Mouse (Mus musculus) thymus, adult 2 months (tissue): ENCODE measurements around the gene Smu1. TPM values are rescaled to one million over a fixed set of nuclear protein-coding genes. Genes with fewer than 3 reads are reported as not detected.

Experiments
- DNase-seq: peaks from one replicate; pipeline ENCODE4 v3.0.0; 2021
- H3K27ac ChIP-seq: fragments of 200-500 bp; 2 replicates; pipeline ENCODE4 v1.5.1; 2012; ENCODE audit warnings: low read length, control low read depth; ENCODE audit not compliant: control insufficient read depth, insufficient read depth
- H3K27me3 ChIP-seq: fragments of 200-500 bp; 2 replicates; pipeline ENCODE4 v1.6.1; 2012; ENCODE audit warnings: mild to moderate bottlenecking, low read length, moderate library complexity, mixed read lengths; ENCODE audit not compliant: control insufficient read depth, insufficient read depth
- H3K36me3 ChIP-seq: fragments of 200-500 bp; 2 replicates; pipeline ENCODE4 v1.6.1; 2012; ENCODE audit warnings: mild to moderate bottlenecking, low read length, moderate library complexity; ENCODE audit not compliant: control insufficient read depth, insufficient read depth
- H3K4me1 ChIP-seq: fragments of 200-500 bp; replicated peaks from 2 replicates; pipeline ENCODE4 v1.6.1; 2012; ENCODE audit warnings: low read length; ENCODE audit not compliant: control insufficient read depth, insufficient read depth
- H3K4me3 ChIP-seq: fragments of 200-500 bp; 2 replicates; pipeline ENCODE4 v1.5.1; 2012; ENCODE audit warnings: mild to moderate bottlenecking, low read length, control low read depth, moderate library complexity; ENCODE audit not compliant: control insufficient read depth, insufficient read depth
- CTCF ChIP-seq: fragments of 200-500 bp; IDR thresholded peaks from 2 replicates; pipeline ENCODE4 v1.5.1; 2012; ENCODE audit warnings: mild to moderate bottlenecking, control low read depth, low read length, moderate library complexity, borderline replicate concordance; ENCODE audit not compliant: control insufficient read depth, poor library complexity, insufficient read depth; ENCODE audit errors: extremely low read depth
- POLR2A ChIP-seq: fragments of 200-500 bp; IDR thresholded peaks from 2 replicates; pipeline ENCODE4 v1.6.1; 2012; ENCODE audit warnings: mild to moderate bottlenecking, low read length, control low read depth, moderate library complexity; ENCODE audit not compliant: control insufficient read depth, poor library complexity, insufficient read depth; ENCODE audit errors: extremely low read depth
- WGBS: fragments of 180-500 bp; shearing (Covaris S2); methylation state at CpG from one replicate; pipeline ENCODE4 v1.1.7; 2018; 5-methylcytosine and 5-hydroxymethylcytosine counted together
- polyA plus RNA-seq: library from polyadenylated mRNA; depleted of rRNA; stranded (reverse); fragments of >200 nt; gene quantifications from 2 replicates; pipeline ENCODE4 v1.2.3, GENCODE M21; 2012

The Smu1 gene
- polyA plus RNA-seq, 1 experiment: 36.7 TPM

- peak overlapping the region; percentile 31; the same call in 1 of the 2 replicates for H3K27ac ChIP-seq
- H3K27me3 ChIP-seq: no peaks in the 10 kb centered on the region
- TF ChIP-seq CTCF (no peak), POLR2A (no peak)
- peaks cover 32% of the 10 kb centered on the region for H3K4me1 ChIP-seq
- H3K4me3 ChIP-seq: no peak overlapping the region
- WGBS: 21% methylated on average over 8 of the region's 8 CpGs
- H3K36me3 ChIP-seq: no peaks in the 10 kb centered on the region
- DNase-seq: no peak
These were observed 24.2 kb upstream of the Smu1 start for GRCm38 (mm10) chr4:40781797-40782495.

GRCm38 (mm10) chr4:40781143-40781542, 23.4 kb upstream of the Smu1 start:
- Histone ChIP-seq H3K27me3 (no peaks in the 10 kb centered on the region), H3K36me3 (no peaks in the 10 kb centered on the region), H3K4me1 (peaks cover 28% of the 10 kb centered on the region), H3K4me3 (no peak overlapping the region), H3K27ac (no peak overlapping the region)
- DNase-seq: peak; percentile 73
- 2% methylated on average over 3 of the region's 3 CpGs for WGBS
- no peak for TF ChIP-seq CTCF
- TF ChIP-seq POLR2A: no peak

GRCm38 (mm10) chr4:40778656-40779055, 20.9 kb upstream of the Smu1 start:
- Histone ChIP-seq H3K27me3 (no peaks in the 10 kb centered on the region), H3K4me3 (no peak overlapping the region), H3K4me1 (peaks cover 38% of the 10 kb centered on the region), H3K36me3 (no peaks in the 10 kb centered on the region), H3K27ac (no peak overlapping the region)
- no peak for TF ChIP-seq POLR2A
- no peak for TF ChIP-seq CTCF
- peak; percentile 20 for DNase-seq
- 63% methylated on average over 6 of the region's 6 CpGs for WGBS

DNA sequence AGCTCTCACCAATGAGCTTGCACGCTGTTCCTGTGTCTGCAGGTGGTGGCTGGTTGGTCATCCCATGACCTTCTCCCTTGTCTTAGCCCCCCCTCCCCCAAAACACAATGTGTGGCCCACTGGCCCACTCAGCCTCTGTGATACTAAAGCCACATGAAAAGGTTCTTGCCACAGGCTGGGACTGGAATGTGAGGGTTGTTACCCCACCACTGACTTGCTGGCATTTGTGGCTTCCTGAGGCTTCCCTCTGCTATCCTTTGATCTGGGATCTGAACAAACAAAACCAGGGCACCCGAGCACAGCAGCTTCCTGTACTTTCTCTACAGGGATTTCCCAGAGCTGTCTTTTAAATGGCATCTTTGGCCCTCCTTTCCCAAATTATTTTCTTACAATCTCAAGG, 19.4 kb upstream of the Smu1 start:
- TF ChIP-seq POLR2A (no peak), CTCF (no peak)
- no peak overlapping the region for H3K27ac ChIP-seq
- 5% methylated on average over 2 of the region's 2 CpGs for WGBS
- H3K36me3 ChIP-seq: no peaks in the 10 kb centered on the region
- no peak overlapping the region for H3K4me3 ChIP-seq
- H3K4me1 ChIP-seq: peaks cover 38% of the 10 kb centered on the region
- no peaks in the 10 kb centered on the region for H3K27me3 ChIP-seq
- DNase-seq: peak; percentile 30

DNA sequence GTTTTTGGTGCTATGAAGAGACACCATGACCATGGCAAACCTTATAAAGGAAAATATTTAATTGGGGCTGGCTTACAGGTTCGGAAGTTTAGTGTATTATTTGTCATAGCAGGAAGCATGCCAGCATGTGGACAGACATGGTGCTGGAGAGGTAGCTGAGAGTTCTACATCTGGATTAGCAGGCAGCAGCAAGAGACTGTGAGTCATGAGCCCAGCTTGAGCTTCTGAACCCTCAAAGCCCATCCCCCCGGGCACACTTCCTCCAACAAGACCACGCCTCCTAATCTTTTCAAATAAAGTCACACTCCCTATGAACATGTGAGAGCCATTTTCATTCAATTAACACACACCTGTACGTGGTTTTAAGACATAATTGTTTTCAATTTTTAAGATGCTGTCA, 18.7 kb upstream of the Smu1 start:
- peak; percentile 23 for DNase-seq
- 45% methylated on average over 4 of the region's 4 CpGs for WGBS
- H3K4me1 ChIP-seq: peaks cover 31% of the 10 kb centered on the region

GRCm38 (mm10) chr4:40774279-40775259, 16.8 kb upstream of the Smu1 start:
- peaks cover 24% of the 10 kb centered on the region for H3K4me1 ChIP-seq
- no peak overlapping the region for H3K27ac ChIP-seq
- H3K4me3 ChIP-seq: no peak overlapping the region
- TF ChIP-seq CTCF (peak; percentile 76; the same call in 1 of the 2 replicates), POLR2A (no peak)
- H3K27me3 ChIP-seq: no peaks in the 10 kb centered on the region
- WGBS: 21% methylated on average over 12 of the region's 12 CpGs
- DNase-seq: peak; percentile 79
- no peaks in the 10 kb centered on the region for H3K36me3 ChIP-seq

More for the DNA sequence above, 18.7 kb upstream of the Smu1 start:
- no peak overlapping the region for H3K27ac ChIP-seq
- no peak overlapping the region for H3K4me3 ChIP-seq
- H3K36me3 ChIP-seq: no peaks in the 10 kb centered on the region
- no peak for TF ChIP-seq POLR2A
- no peak for TF ChIP-seq CTCF
- H3K27me3 ChIP-seq: no peaks in the 10 kb centered on the region
